Mouse (Mus musculus) macrophage (primary cell): ENCODE results near the gene Rpl5. TPM values are rescaled to one million over a fixed set of nuclear protein-coding genes. Genes with fewer than 3 reads are reported as not detected.
A peak's percentile ranks its signal among the peaks of the same experiment; 100 is the strongest.
"Not testable (repeated sequence)": the region's sequence is repeated elsewhere in the genome, so short reads cannot be mapped to it uniquely, and the experiment has no call there.

Experiments used
- H3K27ac ChIP-seq: fragments of 350-480 bp; formaldehyde crosslinking; 2 replicates; pipeline ENCODE4 v1.9.0; 2021
- H3K36me3 ChIP-seq: fragments of 350-480 bp; formaldehyde crosslinking; 2 replicates; pipeline ENCODE4 v1.9.0; 2021; ENCODE audit errors: inconsistent target
- H3K4me3 ChIP-seq: fragments of 350-480 bp; formaldehyde crosslinking; 2 replicates; pipeline ENCODE4 v1.9.0; 2021; ENCODE audit errors: inconsistent target
- H3K79me2 ChIP-seq: fragments of 350-480 bp; formaldehyde crosslinking; 2 replicates; pipeline ENCODE4 v1.9.0; 2021; ENCODE audit errors: inconsistent target
- WGBS: methylation state at CpG from one replicate; pipeline ENCODE4 v1.1.7; 2026; ENCODE audit warnings: inconsistent platforms; ENCODE audit not compliant: missing documents; 5-methylcytosine and 5-hydroxymethylcytosine counted together
- polyA plus RNA-seq: library from polyadenylated mRNA; stranded (reverse); fragments of 250-400 nt; gene quantifications from 3 replicates; pipeline ENCODE4 v1.2.4, GENCODE M21; 2018; ENCODE audit warnings: inconsistent platforms

Rpl5 gene
- polyA plus RNA-seq, 1 experiment from 2014 or later, result 189 TPM

DNA sequence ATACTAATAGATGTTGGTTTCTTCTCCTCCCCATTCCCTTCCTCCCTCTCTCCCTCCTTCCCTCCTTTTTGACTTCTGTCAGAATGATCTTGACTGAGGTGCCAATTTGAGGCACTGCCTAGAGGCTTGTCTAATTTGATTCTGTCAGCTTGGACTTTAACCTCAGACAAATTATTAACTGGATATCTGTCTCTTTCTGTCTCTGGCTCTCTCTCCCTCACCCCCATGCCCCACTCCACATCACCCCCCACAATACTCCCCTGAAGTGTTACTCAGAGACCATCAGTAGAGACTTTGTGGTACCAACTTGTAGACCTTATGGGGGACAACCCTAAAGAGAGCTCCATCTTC, 25.1 kb upstream of the Rpl5 start:
- Histone ChIP-seq H3K79me2 (no peaks in the 10 kb centered on the region), H3K4me3 (no peak overlapping the region), H3K27ac (no peak overlapping the region), H3K36me3 (no peaks in the 10 kb centered on the region)

- 100% methylated on average over 1 of the region's 1 CpGs for WGBS
- Histone ChIP-seq H3K79me2 (no peaks in the 10 kb centered on the region), H3K36me3 (no peaks in the 10 kb centered on the region), H3K27ac (no peak overlapping the region), H3K4me3 (no peak overlapping the region)
Measured at GRCm38 (mm10) chr5:107877053-107877452, 23.2 kb upstream of the Rpl5 start.

- no peaks in the 10 kb centered on the region for H3K36me3 ChIP-seq
- H3K27ac ChIP-seq, result no peak overlapping the region
- H3K79me2 ChIP-seq, result no peaks in the 10 kb centered on the region
- 94% methylated on average over 5 of the region's 5 CpGs for WGBS
- no peak overlapping the region for H3K4me3 ChIP-seq
Measured at GRCm38 (mm10) chr5:107880710-107881109, 19.6 kb upstream of the Rpl5 start.

GRCm38 (mm10) chr5:107889994-107890888, 10.1 kb upstream of the Rpl5 start:
- H3K36me3 ChIP-seq, result no peaks in the 10 kb centered on the region
- no peak overlapping the region for H3K27ac ChIP-seq
- H3K4me3 ChIP-seq, result no peak overlapping the region
- 75% methylated on average over 8 of the region's 9 CpGs for WGBS
- H3K79me2 ChIP-seq, result no peaks in the 10 kb centered on the region

- not testable (repeated sequence) for H3K36me3 ChIP-seq
- WGBS, result no CpG with 5 or more reads among the region's 1 CpGs
Measured at GRCm38 (mm10) chr5:107891515-107891914, 8.8 kb upstream of the Rpl5 start.

GRCm38 (mm10) chr5:107894676-107895075, 5.6 kb upstream of the Rpl5 start:
- no peaks in the 10 kb centered on the region for H3K79me2 ChIP-seq
- WGBS, result 95% methylated on average over 7 of the region's 7 CpGs
- no peak overlapping the region for H3K4me3 ChIP-seq
- H3K36me3 ChIP-seq, result no peaks in the 10 kb centered on the region
- no peak overlapping the region for H3K27ac ChIP-seq

More at GRCm38 (mm10) chr5:107891515-107891914, 8.8 kb upstream of the Rpl5 start:
- H3K79me2 ChIP-seq, H3K27ac ChIP-seq, H3K4me3 ChIP-seq: not testable (repeated sequence)

DNA sequence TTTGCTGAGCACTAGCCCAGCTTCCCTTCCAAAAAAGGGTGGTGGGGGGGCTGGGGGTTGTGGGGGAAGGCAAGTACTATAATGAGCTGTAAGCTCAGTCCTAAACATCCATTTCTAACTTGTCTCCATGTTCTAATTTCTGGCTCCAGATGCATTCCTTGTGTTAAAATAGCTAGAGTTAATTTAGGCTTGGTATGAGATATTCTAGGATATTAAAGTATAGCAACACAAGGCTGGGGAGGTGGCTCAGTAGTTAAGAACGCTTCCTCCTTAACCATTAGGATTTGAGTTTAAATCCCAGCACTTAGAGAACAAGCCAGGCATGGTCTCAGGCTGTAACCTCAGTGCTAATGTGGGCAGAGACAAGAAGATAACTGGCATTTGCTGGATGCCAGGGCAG, 4.0 kb upstream of the Rpl5 start:
- WGBS, result 94% methylated on average over 1 of the region's 1 CpGs
- Histone ChIP-seq H3K27ac (no peak overlapping the region), H3K4me3 (no peak overlapping the region), H3K36me3 (no peaks in the 10 kb centered on the region), H3K79me2 (peaks cover 6% of the 10 kb centered on the region)

GRCm38 (mm10) chr5:107901014-107901615, 813 bp downstream of the Rpl5 start:
- under 1% methylated on average over 22 of the region's 23 CpGs for WGBS
- Histone ChIP-seq H3K27ac (peak overlapping the region; percentile 54), H3K79me2 (peaks cover 55% of the 10 kb centered on the region), H3K4me3 (peak overlapping the region; percentile 98), H3K36me3 (peaks cover 27% of the 10 kb centered on the region; the same call in 1 of the 2 replicates)

- Histone ChIP-seq H3K36me3 (peaks cover 52% of the 10 kb centered on the region), H3K4me3 (no peak overlapping the region), H3K79me2 (peaks cover 56% of the 10 kb centered on the region), H3K27ac (no peak overlapping the region)
- WGBS, result 61% methylated on average over 3 of the region's 3 CpGs
Measured at GRCm38 (mm10) chr5:107904325-107904724, 4.0 kb downstream of the Rpl5 start.

DNA sequence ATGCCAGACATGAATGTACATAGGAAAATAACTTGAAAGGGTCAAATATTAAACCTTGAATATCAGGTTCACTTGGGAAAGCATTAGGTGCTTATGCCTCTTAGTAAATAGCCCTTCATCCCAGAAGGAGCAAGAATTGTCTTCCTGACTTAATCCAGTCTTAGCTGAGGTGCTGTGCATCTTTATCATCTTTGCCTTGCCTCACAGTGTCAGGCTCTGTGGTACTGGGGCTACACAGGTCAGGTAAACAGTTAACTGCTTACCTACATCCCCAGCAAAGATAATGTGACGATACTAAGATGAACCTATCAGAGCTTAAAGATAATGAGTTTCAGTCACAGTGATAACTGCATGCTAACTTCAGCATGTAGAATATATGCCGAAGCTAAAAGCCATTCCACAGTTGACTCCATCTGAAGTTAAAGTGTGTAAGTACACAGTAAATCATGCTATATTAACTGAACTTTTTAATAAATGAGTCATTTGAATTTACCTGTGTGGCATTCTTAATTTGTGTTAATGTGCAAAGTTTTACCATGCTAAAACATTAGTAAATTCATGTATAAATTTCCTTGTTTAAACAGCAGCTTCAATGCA, 8.3 kb downstream of the Rpl5 start:
- no peak overlapping the region for H3K27ac ChIP-seq
- WGBS, result 96% methylated on average over 2 of the region's 2 CpGs

GRCm38 (mm10) chr5:107909668-107910067, 9.4 kb downstream of the Rpl5 start:
- Histone ChIP-seq H3K79me2 (peaks cover 15% of the 10 kb centered on the region; the same call in 1 of the 2 replicates), H3K27ac (no peak overlapping the region), H3K4me3 (no peak overlapping the region), H3K36me3 (peaks cover 40% of the 10 kb centered on the region)
- WGBS, result 87% methylated on average over 3 of the region's 3 CpGs

More for the DNA sequence above, 8.3 kb downstream of the Rpl5 start:
- H3K79me2 ChIP-seq, result peaks cover 26% of the 10 kb centered on the region
- peaks cover 44% of the 10 kb centered on the region for H3K36me3 ChIP-seq
- H3K4me3 ChIP-seq, result no peak overlapping the region

GRCm38 (mm10) chr5:107910084-107910616, 9.8 kb downstream of the Rpl5 start:
- Histone ChIP-seq H3K36me3 (peaks cover 35% of the 10 kb centered on the region), H3K79me2 (peaks cover 11% of the 10 kb centered on the region; the same call in 1 of the 2 replicates), H3K4me3 (no peak overlapping the region), H3K27ac (no peak overlapping the region)
- 58% methylated on average over 5 of the region's 5 CpGs for WGBS

- Histone ChIP-seq H3K4me3 (no peak overlapping the region), H3K27ac (no peak overlapping the region), H3K36me3 (peaks cover 26% of the 10 kb centered on the region), H3K79me2 (peaks cover 2% of the 10 kb centered on the region; the same call in 1 of the 2 replicates)
- WGBS, result 96% methylated on average over 3 of the region's 5 CpGs
Measured at GRCm38 (mm10) chr5:107911012-107911411, 10.7 kb downstream of the Rpl5 start.

GRCm38 (mm10) chr5:107915280-107915679, 15.0 kb downstream of the Rpl5 start:
- 94% methylated on average over 4 of the region's 4 CpGs for WGBS
- Histone ChIP-seq H3K36me3 (no peaks in the 10 kb centered on the region), H3K27ac (no peak overlapping the region), H3K4me3 (no peak overlapping the region), H3K79me2 (no peaks in the 10 kb centered on the region)
